Mouse (Mus musculus) embryo, embryonic 10.5 days (tissue): ENCODE measurements at regions not wholly inside any gene's neighbourhood (a gene's known extent, or its start where the extent isn't known, plus 50 kb on each side); places are given as distances from the start of the nearest gene placed in this dataset.
"Not testable (repeated sequence)": the region's sequence is repeated elsewhere in the genome, so short reads cannot be mapped to it uniquely, and the experiment has no call there.

ENCODE experiments used
- DNase-seq: peaks from one replicate; pipeline ENCODE4 v3.0.0-alpha.2; 2015; ENCODE audit warnings: low spot score

DNA sequence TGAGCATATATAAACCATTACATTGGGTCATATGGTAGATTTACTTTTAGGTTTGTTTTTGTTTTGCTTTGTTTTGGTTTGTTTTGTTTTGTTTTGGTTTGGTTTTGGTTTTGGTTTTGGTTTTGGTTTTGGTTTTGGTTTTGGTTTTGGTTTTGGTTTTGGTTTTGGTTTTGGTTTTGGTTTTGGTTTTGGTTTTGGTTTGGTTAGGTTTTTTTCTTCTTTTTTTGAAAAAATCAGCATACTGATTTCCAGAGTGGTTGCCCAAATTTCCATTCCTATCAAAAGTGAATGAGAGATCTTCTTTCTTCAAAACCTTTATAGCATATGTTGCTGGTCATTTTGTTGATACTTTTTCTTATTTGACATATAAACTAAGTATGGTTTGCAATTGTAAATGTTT, 444.0 kb downstream of the Arl4a start:
- not testable (repeated sequence) for DNase-seq

DNA sequence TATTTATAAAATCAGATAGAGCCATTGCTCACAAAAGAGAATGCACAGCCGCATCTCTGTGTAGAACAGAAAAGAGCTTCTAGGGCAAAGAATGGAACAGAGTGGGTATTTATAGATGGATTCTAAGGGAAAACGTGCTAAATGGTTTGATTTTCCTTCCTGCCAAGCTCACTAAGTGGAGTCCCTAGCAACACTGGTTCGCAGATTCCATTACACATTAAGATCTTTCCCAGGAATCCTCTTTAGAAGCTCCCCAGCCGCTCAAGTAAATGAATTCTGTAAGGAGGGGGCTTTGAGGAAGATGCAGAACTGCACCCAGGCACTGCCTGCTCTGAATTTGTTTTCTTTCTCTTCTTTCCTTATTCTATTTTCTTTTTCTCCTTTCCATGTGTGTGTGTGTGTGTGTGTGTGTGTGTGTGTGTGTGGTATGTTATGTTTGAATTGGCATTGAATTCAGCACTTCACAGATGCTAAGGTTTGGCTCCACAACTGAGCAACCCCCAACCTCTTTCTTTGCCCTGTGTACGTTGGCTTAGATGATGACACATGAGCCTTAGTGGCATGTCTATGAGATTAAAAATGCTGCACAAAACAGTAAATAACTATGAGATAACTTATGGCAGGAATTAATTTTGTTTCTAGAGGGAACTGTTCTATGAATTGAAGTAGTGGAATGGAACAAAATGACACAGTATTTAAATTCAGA, 450.5 kb downstream of the Arl4a start:
- no peak for DNase-seq

DNA sequence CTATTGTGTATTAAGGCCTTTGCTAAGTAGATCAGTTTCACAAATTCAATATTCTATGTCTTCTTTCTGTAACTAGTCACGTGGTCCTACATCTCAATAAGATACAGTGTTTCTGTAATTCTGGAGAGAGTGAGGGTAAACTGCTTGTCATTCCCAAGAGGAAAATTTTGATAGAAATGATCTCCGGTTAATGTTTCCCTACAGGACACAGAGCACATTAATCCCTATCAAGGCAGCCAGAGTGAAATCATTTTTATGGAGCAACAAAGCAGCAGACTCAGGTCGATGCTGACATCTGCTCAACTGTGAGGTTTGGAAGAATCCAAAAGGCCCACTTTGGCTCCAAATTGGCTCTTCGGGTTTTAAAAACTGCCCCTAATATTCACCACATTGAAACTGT, 451.7 kb downstream of the Arl4a start:
- no peak for DNase-seq

DNA sequence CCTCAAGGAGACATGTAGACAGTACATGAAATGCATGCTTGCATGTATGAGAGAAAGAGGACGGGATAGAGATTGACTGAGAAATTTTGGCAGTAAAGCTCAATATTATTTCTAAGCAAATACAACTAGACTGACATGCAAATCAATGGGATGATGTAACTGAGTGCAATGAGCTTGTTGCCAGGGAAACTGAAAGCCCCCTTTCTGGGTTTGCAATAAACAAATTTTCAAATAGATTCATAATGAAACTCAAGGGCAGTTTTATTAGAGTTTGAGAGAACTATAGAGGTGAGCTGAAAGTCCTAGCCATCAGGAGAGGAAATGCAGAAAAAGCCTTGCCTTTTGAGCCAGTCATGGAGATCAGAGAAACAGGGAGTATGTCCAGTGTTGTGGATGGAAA, 460.2 kb downstream of the Arl4a start:
- no peak for DNase-seq

DNA sequence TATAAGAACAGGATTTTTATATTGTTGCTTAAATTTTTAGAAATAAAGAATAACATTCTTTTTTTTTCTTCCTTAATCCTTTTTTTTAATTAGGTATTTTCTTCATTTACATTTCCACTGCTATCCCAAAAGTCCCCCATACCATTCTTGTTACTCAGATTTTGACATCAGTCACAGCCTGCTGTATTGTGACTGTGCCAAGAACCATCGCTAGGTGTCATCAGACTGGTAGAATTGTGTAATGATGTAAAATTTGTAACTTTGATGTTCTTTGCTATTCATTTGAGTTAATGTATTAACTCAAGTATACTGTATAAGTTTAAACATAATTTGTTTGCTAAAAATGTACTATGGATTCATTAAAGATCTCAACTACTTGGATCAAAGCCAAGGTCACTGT, 465.0 kb downstream of the Arl4a start:
- no peak for DNase-seq

DNA sequence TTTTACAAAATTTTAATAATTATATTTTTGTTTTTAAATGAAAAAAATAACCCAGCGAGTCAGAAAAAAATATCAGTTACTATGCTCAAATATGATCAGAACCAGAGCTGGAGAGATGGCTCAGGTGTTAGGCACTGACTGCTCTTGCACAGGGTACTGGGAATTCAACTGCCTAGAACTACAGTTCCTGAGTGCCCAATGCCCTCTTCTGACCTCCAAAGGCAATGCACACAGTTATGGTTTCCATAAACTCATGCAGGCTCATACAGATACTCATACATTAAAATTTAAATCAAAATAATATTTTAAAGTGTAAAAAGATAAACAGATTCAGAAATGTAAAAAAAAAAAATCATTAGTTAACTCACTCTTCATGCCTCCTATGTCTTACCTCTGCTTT, 465.7 kb downstream of the Arl4a start:
- DNase-seq, result no peak

DNA sequence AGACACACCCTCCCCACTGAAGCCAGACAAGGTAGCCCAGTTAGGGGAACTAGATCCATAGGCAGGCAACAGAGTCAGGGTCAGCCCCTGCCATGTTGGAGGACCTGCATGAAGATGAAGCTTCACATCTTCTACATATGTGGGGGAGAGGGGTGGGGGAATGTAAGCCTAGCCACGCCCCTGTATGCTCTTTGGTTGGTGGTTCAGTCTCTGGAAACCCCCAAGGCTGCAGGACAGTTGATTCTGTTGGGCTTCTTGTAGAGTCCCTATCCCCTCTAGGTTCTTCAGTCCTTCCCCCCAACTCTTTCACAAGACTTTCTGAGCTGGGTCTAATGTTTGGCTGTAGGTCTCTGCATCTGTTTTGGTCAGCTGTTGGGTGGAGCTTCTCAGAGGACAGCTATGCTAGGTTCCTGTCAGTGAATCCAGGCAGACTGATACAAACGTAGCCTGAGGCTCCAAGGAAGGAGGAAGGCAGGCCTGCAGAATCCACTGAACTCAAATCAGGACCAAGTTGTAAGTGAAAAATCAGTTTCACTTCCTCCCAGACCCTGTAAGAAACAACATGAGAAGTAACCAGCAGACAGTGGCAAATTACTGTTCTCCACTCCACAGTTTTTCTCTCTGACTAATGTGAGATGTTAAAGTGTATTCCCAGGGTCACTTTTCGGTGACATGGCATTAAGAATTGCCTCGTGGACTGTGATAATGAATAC, 476.9 kb downstream of the Arl4a start:
- DNase-seq, result no peak

DNA sequence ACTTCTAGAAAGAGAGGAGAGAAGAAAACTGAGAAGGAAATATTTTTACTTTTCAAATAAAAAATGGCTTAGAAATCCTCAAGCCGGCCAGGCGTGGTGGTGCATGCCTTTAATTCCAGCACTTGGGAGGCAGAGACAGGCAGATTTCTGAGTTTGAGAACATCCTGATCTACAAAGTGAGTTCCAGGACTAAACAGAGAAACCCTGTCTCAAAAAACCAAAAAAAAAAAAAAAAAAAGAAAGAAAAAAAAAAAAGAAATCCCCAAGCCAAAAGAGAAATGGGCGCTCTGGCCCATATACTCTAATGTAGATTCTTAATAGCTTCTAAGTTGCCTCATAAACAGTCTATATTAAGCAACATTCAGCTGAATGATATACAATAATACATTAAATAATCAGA, 479.3 kb downstream of the Arl4a start:
- no peak for DNase-seq

DNA sequence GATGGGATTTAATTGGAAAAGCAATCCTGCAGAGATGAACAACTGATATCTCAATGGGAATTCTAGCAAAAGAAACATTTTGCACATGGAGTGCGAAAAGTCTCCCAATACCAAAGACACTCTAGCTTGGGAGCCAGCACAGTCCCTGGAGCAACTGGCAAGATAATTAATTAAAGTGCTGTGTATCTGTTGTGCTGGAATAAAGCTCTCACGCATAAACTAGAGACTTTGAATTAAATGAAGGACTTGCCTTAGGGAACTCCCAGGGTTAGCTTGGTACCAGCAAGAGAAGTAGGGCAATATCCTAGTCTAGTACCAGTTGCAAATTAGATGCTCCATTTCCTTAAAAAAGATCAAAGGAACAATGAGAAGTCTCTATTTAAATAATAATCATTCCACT, 501.5 kb downstream of the Arl4a start:
- no peak for DNase-seq

DNA sequence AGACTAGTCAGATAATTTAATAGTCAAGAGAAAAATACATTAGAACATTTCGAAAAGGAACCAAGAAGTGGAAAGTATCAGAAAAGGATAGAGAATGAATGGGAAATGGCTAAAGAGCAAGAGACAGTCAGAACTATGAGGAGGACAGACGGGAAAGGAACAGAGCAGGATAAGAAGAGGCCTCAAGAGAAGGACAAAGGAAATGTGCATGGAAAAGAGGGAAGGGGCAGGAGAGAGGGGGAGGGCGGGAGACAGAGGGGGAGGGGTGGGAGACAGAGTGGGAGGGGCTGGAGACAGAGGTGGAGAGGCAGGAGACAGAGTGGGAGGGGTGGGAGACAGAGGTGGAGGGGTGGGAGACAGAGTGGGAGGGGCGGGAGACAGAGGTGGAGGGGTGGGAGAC, 509.7 kb downstream of the Arl4a start:
- DNase-seq, result no peak

DNA sequence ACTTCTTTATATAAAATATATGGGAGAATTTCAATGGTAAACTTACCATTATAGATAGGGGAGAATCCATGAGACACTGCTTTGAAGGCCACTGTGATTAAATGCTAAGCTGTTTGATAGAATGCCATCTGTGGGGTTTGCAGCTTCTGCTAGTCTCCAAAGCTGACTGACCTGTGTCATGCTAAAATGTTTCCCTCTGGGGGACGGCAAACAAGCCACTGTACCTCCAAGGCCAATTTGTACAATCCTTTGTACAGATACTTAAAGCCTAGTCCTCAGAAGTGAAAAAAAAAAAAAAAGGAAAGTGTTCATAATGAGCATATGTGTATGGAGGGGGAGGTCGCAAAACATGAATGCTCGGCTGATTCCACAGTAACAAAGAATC, 510.6 kb downstream of the Arl4a start:
- no peak for DNase-seq

DNA sequence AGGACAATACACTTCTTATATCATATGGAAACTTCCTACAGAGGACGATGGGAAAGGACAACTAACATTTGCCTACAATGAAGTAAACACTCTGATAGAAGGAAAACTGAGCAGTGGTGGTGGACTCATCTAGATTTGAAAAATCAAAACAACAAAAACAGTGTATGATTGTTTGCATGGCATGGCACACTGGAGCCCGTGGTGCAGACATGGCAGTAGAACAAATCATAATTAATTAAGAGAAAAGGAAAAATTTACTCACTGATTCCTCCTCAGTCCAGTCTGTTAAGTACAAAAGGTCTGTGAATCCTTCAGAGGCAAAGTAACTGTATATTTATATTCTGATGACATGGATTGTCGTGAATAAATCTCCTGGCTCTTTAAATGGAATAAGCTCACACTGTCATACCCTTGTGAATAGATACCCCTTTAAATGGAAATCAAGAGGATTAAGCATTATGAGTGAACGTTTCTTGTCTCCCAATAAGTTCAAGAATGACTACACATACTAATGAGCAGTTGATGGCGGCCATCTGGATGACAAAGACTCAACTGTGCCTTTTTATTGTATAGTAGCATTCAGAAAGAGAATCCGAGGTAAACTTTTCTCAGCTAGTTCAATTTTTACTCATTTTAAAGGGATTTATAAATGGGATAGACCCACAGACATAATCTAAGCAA, 511.1 kb downstream of the Arl4a start:
- DNase-seq, result no peak

DNA sequence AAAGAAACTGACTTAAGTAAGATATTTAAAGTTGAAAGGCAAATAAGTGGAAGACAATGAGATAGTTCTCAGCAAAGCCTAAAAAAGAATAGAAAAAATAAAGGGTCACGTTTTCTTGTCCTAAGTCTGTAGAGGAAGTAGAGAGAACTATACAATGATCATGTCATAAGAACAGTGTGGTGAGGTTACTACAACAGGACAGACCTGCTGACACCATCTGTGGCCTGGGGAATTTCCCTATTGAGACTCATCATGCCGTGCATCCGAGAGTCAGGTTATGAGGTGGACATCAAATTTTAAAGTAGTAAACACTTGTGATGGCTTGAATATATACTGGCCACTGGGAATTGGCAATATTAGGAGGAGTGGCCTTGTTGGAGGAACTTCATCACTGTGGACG, 522.1 kb downstream of the Arl4a start:
- no peak for DNase-seq

DNA sequence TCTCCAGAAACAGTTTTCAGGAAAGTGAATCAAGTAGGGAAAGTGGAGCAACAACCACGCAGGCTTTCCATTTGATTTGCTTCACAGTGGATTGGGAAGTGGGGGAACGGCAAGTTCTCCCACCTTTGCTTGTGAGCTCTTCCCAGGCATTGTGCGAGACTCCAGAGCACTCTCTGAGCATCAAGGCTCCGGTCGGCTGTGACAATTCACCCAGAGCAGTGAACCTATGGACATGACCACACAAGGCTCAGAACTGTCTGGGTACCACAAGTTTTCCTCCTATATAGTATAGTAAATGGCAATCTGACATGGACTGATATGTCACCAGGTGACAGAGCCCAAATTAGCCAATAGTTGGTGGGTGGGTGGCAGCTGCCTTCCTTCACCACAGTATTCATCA, 527.0 kb downstream of the Arl4a start:
- DNase-seq, result no peak

DNA sequence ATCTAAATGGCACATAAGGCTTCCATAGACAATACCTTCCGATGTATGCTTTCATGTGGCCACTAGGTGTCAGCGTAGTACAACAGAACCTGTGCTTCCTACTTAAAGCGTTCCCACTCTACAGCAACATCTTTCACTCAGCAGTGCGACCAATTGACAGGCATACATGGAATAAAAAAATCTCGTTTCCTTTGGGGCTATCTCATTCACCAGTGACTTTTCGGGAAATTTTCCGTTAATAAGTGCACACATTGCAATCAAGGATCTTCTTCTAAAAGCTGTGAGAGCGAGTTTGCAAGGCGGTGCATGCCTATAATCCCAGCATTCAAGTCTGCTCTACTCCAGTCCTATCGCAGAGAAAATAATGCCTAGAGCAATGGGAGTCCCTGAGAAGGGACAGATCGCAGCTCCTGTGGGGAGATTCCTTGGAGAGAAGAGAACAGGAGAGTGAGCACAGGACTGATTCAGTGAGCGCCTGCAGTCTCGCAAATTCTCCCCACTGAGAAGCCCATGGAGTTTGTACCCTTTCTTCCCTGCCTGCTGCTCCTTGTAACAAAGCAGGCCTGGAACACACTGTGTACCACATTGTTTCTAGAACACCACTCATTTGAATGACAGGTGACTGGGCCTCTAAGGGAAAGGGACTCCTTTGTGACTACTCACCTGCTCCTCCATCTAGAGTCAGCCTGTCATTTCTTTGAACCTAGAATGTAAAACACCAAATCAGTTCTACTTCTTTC, 527.6 kb downstream of the Arl4a start:
- peak; percentile 87 for DNase-seq

DNA sequence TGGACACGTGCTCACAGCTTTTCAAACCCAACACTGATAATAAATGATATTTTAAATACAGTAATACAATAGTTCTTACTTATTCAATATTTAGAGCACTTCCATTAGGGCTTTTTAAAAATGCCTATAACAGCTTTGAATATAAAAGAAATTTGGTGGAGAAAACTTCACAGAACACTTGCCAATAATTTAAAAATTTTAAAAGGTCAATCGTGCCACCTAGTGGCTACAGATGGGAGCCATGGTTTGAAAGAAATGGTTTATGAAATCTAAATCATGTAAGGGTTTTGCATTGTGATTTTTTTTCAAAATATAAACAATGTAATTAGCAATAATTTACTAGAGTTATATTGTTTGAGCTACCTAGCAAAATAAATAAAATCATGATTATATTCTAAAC, 541.6 kb downstream of the Arl4a start:
- DNase-seq, result peak; percentile 66

DNA sequence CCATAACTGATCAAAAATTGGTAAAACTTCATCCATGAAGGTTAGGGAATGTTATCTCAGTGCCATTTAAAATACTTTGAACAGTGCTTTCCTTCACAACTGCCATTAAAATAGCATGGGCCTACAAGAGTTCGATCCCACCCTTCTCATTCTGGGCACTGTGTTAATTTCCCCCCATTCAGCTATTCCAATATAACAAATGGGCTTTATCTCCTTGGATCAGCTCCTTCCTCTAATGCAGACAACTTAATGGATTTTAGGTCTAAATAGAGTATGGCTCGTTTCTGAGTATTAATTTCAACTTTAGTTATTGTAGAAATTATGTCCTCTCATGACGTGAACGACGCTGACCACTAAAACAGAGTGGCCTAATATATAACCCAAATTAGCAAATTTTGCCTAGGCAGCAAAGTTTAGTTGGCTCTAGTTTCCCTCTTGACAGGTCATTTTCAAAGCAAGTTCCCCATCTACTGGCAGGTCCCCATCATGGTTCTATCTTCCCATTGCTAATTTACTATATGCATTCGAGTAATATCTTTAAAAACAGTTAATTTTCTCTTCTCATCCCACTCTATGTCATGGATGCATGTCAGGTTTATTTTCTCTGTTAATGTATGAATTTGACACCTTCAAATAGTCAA, 544.1 kb downstream of the Arl4a start:
- peak; percentile 40 for DNase-seq

DNA sequence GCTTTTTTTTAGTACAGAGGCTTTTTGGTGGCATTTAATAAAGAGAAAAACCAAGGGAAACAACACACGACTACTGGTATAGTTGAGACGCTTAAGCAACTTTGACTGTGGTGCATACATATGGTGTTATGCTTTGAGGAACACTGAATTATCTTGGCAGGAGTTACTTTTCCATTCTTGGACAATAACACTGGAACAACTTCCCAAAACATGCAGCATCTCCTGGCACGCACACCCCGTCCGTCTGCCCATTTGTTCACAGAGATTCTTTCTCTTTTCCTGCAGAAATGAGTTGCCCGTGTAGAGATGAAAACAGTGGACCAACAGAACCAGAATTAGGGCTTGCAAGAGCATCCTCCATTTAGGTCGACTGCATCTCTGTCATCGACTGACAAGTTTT, 544.7 kb downstream of the Arl4a start:
- DNase-seq, result no peak

DNA sequence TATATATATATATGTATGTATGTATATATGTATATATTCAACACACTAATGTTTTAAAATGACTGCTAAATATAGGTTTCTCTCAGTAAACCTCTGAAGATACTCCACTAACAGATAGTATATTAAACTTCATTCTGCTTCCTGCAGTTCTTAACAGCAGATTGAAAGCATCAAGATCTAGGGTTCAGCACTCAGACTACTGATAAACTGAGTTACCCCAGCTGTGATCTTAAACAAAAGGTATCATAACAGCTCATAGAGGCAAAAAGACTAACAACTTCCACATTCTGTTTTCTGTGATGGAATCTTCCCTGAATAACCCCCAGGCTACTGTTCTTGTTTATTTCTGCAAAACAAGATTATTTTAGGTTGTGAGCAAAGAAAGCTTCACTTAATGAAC, 564.8 kb downstream of the Arl4a start:
- DNase-seq, result no peak
